Mouse (Mus musculus) skeletal muscle tissue, postnatal 0 days (tissue): ENCODE results near the gene Kif7. TPM values are rescaled to one million over a fixed set of nuclear protein-coding genes. Genes with fewer than 3 reads are reported as not detected.

Source experiments
- polyA plus RNA-seq: library from polyadenylated mRNA; unstranded; fragments of >200 nt; fragmentation: Nextera tagmentation; extraction: Ambion mirVana; gene quantifications from 2 replicates; pipeline ENCODE4 v1.2.1, GENCODE M21; 2015

Gene Kif7
- polyA plus RNA-seq = 1.1 and 1.3 TPM in 2 replicates

DNA sequence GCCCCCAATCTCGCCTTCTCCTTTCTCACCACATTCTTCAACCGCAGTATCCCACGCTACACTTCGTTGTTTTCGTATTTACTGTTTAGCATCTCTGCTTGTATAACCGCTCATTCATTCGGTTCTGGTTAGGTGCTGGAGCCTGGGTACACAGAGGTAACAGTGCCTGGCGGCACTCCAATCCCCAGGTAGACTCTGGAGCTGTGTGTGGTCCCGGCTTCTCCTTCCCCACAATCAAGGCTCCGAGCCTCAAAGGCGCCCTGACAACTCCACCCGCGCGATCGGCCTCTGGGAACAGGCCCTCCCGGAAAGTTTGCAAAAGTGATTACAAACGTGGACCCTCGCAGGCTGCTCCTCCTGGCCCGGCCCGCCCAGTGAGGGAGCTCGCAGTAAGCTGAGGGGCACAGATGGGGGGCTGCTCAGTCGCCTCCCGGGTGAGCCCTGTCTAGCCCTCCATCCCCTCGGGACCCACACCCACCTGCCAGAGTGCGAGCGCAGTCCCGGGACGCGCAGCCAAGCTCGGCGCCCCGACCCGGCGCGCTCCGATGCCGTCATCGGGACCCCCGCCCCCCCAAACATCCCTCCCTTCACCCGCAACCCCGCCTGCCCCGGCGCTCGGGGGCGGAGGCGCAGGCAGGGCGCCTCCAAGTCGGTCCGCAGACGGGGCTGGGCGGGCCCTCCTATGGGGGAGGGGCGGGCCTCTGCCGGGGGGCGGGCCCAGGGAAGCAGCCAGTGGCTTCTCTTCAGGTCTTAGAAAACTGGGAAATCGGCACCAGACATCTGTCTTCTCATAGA lies at the start of gene Kif7:
Gene Kif7 (minus strand): TSS at position 534 of the 795 bp plus-strand sequence.

GRCm38 (mm10) chr7:79742659-79743536 lies 27.4 kb upstream of the Kif7 start, which contains the start of the genes Pex11a and Wdr93:
Gene Pex11a, minus strand, starts transcription at chr7:79743131.
Gene Wdr93, plus strand, starts transcription at chr7:79743163.

DNA sequence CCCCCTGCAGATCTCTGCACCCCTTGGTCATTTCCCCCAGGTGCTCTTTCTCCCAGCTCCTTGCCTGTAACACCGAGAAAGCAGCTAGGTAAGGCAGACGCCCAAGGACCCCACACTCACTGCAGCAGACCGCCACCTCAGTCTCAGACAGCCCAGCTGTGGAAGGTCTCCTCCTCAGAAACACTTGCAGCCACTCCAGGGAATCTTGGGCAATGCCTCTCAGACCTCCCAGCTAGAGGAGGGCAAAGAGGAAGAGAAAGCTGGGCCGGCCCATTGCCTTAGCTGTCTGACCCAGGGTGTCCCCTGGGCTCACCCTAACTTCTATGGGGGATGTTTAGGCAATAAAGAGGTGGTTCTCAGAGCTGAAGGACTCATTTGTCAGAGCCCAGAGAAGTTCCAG lies 17.1 kb upstream of the Kif7 start, which contains the start of gene Plin1:
Gene Plin1 (minus strand): TSS at position 282 of the 400 bp plus-strand sequence.

GRCm38 (mm10) chr7:79659578-79660290 lies 55.8 kb downstream of the Kif7 start, which contains the start of gene Ticrr:
Gene Ticrr, plus strand, starts transcription at chr7:79660196.

Other genes starting within 250 kb of the Kif7 start
- 12.6 and 15.1 TPM in 2 replicates for gene Polg, start 249.4 kb downstream of the Kif7 start, polyA plus RNA-seq
- gene Rhcg, start 98.1 kb downstream of the Kif7 start, polyA plus RNA-seq = not detected in 2 replicates
- gene Ticrr, start 55.5 kb downstream of the Kif7 start, polyA plus RNA-seq = 1.1 and 1.4 TPM in 2 replicates
- gene Plin1, start 17.2 kb upstream of the Kif7 start, polyA plus RNA-seq = 17.4 and 87.9 TPM in 2 replicates
- gene Pex11a, start 27.4 kb upstream of the Kif7 start, polyA plus RNA-seq = 5.7 and 14.5 TPM in 2 replicates
- gene Wdr93, start 27.4 kb upstream of the Kif7 start, polyA plus RNA-seq = 0.24 and 2.3 TPM in 2 replicates
- not detected in 2 replicates for gene Mesp1, start 78.1 kb upstream of the Kif7 start, polyA plus RNA-seq
- 0.09 and 0.26 TPM in 2 replicates for gene Mesp2, start 95.0 kb upstream of the Kif7 start, polyA plus RNA-seq
- gene Anpep, start 145.3 kb upstream of the Kif7 start, polyA plus RNA-seq = 13.2 and 15.1 TPM in 2 replicates
- gene Ap3s2, start 204.9 kb upstream of the Kif7 start, polyA plus RNA-seq = 15.7 and 19.5 TPM in 2 replicates
- 8.4 and 10.5 TPM in 2 replicates for gene Arpin, start 219.6 kb upstream of the Kif7 start, polyA plus RNA-seq